Mouse (Mus musculus) layer of hippocampus, adult 8-10 months (tissue): Measurements from ENCODE around the gene Lrmda. TPM values are rescaled to one million over a fixed set of nuclear protein-coding genes. Genes with fewer than 3 reads are reported as not detected.

Experiments
- DNase-seq, 2 experiments: peaks; one replicate each; pipeline ENCODE4 v3.0.0; 2022; ENCODE audit warnings: low spot score in 2 of 2
- total RNA-seq, 4 experiments: library from RNA; stranded (reverse); gene quantifications; 2 replicates each; pipeline ENCODE4 v1.2.4; 2022

The Lrmda gene
- 1 to 10 TPM in 3 of 4 experiments, under 1 TPM in 1; 0.59 to 4.9 (median 1.8) TPM for total RNA-seq

- peak; percentile 21 to 32 for DNase-seq
Measured at GRCm38 (mm10) chr14:22019252-22019948, at the start of gene Lrmda. Lrmda (plus strand) TSS chr14:22019712.

DNA sequence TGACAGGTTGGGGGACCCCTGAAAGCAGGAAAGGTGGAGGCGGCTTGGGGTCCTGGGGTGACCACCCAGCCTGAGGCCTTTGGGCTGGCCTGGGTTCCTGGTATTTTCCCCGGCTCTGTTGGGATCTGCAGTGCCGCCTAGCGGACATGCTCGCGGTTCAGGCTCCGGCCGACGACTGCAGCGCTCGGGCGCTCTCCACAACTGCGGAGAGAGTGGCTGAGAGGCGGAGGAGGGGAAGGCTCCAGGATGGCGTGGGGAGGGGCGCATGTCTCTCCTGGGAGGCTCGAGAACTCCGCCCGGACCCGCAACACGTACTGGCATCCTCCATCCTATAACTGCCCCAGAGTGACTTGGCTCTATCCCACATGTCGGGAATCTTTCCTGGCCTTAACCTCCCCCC lies 38.0 kb upstream of the Lrmda start:
- DNase-seq = peak; percentile 36 to 66

GRCm38 (mm10) chr14:21982096-21982591 lies 37.4 kb upstream of the Lrmda start:
- DNase-seq = no peak

GRCm38 (mm10) chr14:21982592-21983310 lies 36.8 kb upstream of the Lrmda start:
- no peak for DNase-seq

DNA sequence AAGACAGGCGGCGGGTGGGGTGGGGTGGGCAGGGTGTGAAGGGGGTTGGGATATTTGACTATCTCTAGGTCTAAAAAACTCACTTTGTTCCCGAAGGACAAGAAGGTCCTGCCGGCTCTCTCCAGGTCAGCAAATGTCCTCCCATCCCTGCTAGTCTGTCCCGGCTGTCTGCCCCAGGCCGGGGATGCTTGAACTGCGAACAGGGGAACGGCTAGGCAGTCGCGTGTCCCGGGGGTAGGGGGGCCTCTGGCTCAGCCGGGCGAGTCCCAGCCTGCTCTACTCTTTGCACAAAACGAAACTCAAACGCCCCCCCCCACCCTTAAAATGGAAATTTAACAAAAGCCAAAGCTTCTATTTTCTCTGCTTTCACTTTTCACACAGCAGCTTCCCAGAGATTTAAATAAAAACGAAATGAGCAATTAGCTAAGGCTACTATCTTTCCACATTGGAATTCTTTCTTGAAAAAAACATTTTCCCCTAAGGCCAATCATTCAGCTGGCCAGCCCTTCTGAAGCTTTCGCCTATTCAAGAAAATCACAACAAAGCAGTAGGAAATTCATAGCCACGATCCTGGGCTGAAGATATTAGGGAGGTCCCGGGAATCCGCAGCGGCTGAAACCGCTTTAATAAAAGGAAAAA lies 36.1 kb upstream of the Lrmda start:
- DNase-seq = no peak

DNA sequence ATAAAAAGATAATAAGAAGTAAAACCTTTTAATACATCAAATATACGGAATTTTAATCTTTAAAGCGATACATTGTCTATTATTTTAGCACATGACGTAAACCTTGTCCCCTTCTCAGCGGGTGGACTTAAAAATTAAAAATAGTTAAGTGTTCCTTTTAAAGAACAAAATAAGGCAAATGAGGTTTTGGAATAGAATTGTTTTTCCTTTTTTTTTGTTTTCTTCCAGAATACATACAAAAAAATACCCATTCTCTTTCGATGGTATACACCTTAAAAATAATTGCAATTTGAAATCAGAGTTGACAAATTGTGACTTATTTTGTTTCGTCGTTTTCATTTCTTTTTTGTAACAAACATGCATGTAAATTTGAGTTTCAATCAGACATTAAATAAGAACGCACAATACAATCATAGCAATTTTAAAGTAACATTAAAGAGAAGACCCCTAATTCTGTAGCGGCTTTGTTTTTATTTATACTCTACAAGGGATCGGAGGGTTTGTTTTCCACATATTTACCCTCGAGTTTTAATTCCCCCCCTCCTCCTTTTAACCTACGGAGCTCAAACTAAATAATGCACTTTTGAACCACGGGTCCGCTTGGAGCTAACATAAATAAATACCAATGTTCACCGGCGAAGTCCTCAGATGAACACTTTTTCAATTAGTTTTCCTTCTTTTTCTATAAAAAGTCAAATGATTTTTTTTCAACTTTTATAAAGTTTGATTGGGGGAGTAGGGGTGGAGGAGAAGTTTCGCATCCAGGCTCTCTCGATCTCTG lies 35.4 kb upstream of the Lrmda start:
- no peak for DNase-seq

DNA sequence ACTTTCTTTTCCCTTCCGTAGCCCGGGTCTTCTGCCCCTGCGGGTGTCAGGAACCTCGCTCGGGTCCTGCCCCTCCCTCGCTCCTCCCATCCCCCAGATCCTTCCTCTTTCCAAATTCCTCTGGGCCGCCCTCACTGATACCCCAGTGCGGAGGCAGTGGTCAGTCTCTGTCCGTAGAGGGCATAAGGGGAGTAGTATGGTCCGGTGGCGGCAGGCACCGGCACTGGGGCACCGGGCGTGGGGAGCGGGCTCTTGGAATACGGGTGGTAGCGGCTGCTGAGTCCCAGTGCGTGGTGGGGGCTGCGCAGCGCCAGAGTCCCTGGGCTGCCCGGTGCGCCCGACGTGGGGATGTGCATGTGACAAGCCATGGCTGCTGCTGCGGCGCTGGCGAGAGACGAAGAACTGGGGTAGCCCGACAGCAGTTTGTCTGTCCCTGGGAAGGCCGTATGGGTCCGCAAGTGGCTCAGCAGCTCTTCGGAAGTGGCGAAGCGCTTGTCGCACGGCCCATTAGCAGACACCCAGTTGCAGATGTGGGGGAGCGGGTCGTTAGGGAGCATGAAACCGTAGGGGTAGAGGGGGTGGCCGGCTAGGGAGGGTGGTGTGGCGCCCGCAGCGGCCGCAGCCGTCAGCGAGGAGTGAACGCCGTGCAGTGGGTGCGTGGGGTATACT lies 34.6 kb upstream of the Lrmda start:
- no peak for DNase-seq

GRCm38 (mm10) chr14:21985426-21985931 lies 34.0 kb upstream of the Lrmda start:
- DNase-seq = no peak

GRCm38 (mm10) chr14:21985981-21986732 lies 33.4 kb upstream of the Lrmda start:
- DNase-seq = peak; percentile 75 to 83

GRCm38 (mm10) chr14:21986733-21987659 lies 32.5 kb upstream of the Lrmda start:
- no peak for DNase-seq

GRCm38 (mm10) chr14:21987660-21988576 lies 31.6 kb upstream of the Lrmda start:
- DNase-seq = peak; percentile 93 to 94

GRCm38 (mm10) chr14:21988577-21989290 lies 30.8 kb upstream of the Lrmda start:
- DNase-seq = no peak

- DNase-seq = no peak
Measured at GRCm38 (mm10) chr14:21989291-21989913, 30.1 kb upstream of the Lrmda start, which contains the start of gene Zfp503. Zfp503 (minus strand) TSS chr14:21989601.

GRCm38 (mm10) chr14:21990321-21991021 lies 29.0 kb upstream of the Lrmda start:
- DNase-seq = no peak

- DNase-seq = no peak
Measured at GRCm38 (mm10) chr14:21991251-21991780, 28.2 kb upstream of the Lrmda start.

GRCm38 (mm10) chr14:21991856-21992255 lies 27.7 kb upstream of the Lrmda start:
- no peak for DNase-seq
